Mouse (Mus musculus) ES-Bruce4 (cell line): ENCODE measurements around the gene Slc30a7. TPM values are rescaled to one million over a fixed set of nuclear protein-coding genes. Genes with fewer than 3 reads are reported as not detected.

Experiments
- H3K27ac ChIP-seq: 2 replicates; pipeline ENCODE4 v1.5.1; 2012; ENCODE audit warnings: low read length, inconsistent platforms; ENCODE audit not compliant: insufficient read depth
- H3K27me3 ChIP-seq: 2 replicates; pipeline ENCODE4 v1.6.1; 2012; ENCODE audit warnings: mild to moderate bottlenecking, low read length, inconsistent platforms; ENCODE audit not compliant: control insufficient read depth, poor library complexity, insufficient read depth, severe bottlenecking
- H3K36me3 ChIP-seq: 2 replicates; pipeline ENCODE4 v1.6.1; 2012; ENCODE audit warnings: inconsistent platforms, mild to moderate bottlenecking, low read length, moderate library complexity; ENCODE audit not compliant: control insufficient read depth, poor library complexity, insufficient read depth, severe bottlenecking
- H3K4me1 ChIP-seq: one replicate; pipeline ENCODE4 v1.8.1; 2011; ENCODE audit warnings: low read length; ENCODE audit not compliant: control insufficient read depth, insufficient read depth
- H3K4me3 ChIP-seq: 2 replicates; pipeline ENCODE4 v1.5.1; 2011; ENCODE audit warnings: low read depth, mild to moderate bottlenecking, low read length
- H3K9ac ChIP-seq: 2 replicates; pipeline ENCODE4 v1.6.1; 2012; ENCODE audit warnings: low read depth, mild to moderate bottlenecking, inconsistent platforms; ENCODE audit not compliant: poor library complexity, severe bottlenecking
- H3K9me3 ChIP-seq: replicated peaks from 2 replicates; pipeline ENCODE4 v1.6.1; 2012; ENCODE audit warnings: mild to moderate bottlenecking, low read length, inconsistent platforms; ENCODE audit not compliant: control insufficient read depth, poor library complexity, insufficient read depth, severe bottlenecking
- CTCF ChIP-seq: IDR thresholded peaks from one replicate; pipeline ENCODE4 v1.8.1; 2011; ENCODE audit warnings: low read depth, low read length
- EP300 ChIP-seq: IDR thresholded peaks from 2 replicates; pipeline ENCODE4 v1.6.1; 2011; ENCODE audit warnings: low read depth, low read length; ENCODE audit not compliant: insufficient read depth
- POLR2A ChIP-seq: IDR thresholded peaks from one replicate; pipeline ENCODE4 v1.8.1; 2011; ENCODE audit warnings: low read length; ENCODE audit not compliant: insufficient read depth
- polyA plus RNA-seq: library from polyadenylated mRNA; stranded (reverse); fragments of >200 nt; gene quantifications from 2 replicates; pipeline ENCODE4 v1.2.4, GENCODE M21; 2011; ENCODE audit warnings: low read depth; ENCODE audit not compliant: missing spikeins, insufficient read depth, insufficient read length

Slc30a7 gene
- polyA plus RNA-seq, 1 experiment, result 27.7 TPM

DNA sequence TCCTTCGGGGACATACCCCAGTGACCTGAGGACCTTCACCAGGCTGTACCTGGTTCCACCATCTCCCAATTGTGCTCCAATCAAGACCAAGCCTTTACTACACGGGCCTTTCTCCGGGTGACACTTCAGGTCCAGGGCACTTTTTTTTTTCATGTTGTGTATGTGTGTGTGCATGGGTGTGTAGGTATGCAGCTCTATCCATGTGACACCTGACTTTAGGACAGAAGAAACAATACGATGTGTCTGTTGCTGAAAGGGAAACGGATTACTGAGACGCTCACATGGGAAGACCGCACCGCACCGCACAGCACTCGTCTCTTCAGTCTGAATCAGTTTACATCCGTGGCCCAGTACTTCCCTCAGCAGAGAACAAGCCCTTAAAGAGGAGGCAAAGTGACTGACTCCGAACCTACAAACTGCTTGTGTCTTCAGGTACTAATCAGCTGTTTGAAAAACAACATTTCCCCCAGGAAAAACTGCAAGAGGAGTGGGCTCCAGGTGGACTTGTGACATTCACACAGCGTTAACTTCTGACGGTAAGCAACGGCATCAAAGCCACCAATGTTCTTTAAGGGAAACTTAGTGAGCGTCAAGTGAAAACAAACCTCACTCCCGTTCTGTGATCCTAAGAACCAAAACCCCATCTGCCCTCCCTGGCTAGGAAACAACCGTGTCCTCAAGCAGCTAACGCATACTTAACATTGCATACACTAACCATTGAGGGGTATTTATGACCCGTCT, 36.0 kb downstream of the Slc30a7 start:
- no peaks in the 10 kb centered on the region for H3K4me1 ChIP-seq
- H3K9ac ChIP-seq, result no peak overlapping the region
- no peaks in the 10 kb centered on the region for H3K9me3 ChIP-seq
- 0 out of 2 replicates have a peak, but pooled peaks cover 3% of the 10 kb centered on the region for H3K36me3 ChIP-seq
- no peaks in the 10 kb centered on the region for H3K27me3 ChIP-seq
- TF ChIP-seq CTCF (no peak), POLR2A (no peak), EP300 (no peak)
- H3K4me3 ChIP-seq, result no peak overlapping the region
- no peak overlapping the region for H3K27ac ChIP-seq

DNA sequence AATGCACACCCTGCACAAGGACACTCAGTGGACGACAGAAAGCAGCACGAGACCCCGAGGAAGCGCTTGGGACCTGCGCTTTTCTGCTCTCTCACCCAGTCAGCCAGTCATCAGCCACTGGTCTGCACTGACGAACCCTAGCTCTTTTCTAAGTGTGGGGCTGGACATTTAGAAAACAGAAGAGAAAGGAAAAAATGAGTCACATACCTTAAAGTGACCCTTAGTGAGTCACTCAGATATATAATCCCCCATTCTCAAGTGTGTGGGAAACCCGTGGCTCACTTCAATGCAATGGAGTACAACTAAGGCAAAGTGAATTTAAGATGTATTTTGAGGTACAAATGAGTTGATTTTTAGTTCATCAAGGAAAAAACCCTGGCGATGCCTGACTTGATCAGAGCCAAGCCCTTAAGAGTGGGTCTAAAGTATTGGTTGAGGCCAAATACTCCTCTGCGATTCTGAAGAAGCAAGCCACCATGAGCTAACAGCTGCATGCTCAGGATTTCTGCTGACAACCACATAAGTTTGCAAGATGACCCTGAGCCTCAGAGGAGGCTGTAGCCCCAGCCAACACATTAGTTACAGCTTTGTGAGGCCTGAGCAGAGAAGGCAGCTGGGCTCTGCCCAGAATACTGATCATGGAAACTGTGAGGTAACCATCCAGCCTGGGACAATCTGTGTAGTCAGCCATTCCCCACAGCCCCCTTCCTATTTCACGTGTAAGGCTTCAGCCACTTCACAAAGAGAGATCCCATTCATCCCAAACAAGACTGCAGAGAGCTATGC, 38.3 kb downstream of the Slc30a7 start:
- no peak overlapping the region for H3K9ac ChIP-seq
- H3K27ac ChIP-seq, result no peak overlapping the region
- H3K4me3 ChIP-seq, result no peak overlapping the region
- no peaks in the 10 kb centered on the region for H3K27me3 ChIP-seq
- H3K4me1 ChIP-seq, result no peaks in the 10 kb centered on the region
- H3K36me3 ChIP-seq, result no peaks in the 10 kb centered on the region
- no peak for TF ChIP-seq POLR2A
- TF ChIP-seq EP300, result no peak
- TF ChIP-seq CTCF, result no peak
- H3K9me3 ChIP-seq, result no peaks in the 10 kb centered on the region

DNA sequence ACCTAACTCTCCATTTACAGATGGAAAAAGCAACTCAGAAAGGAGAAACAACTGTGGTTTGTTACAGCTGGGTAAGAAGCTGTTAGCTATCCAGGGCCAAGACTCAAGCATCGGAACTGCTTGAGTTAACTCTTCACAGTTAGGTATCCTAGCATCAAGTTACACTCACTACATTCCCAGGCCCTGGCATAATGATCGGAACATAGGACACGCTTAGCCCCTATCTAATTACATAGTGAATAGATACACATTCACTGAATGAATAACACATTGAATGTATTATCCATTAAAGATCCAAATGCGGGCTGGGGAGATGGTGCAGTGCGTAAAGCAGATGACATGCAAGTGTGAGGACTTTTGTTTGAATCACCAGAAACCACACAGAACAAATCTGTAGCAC, 43.1 kb downstream of the Slc30a7 start:
- H3K4me1 ChIP-seq, result no peaks in the 10 kb centered on the region
- no peak overlapping the region for H3K27ac ChIP-seq
- no peak overlapping the region for H3K9ac ChIP-seq
- no peaks in the 10 kb centered on the region for H3K36me3 ChIP-seq
- H3K4me3 ChIP-seq, result no peak overlapping the region
- no peaks in the 10 kb centered on the region for H3K9me3 ChIP-seq
- TF ChIP-seq POLR2A, result no peak
- TF ChIP-seq EP300, result no peak
- no peak for TF ChIP-seq CTCF
- no peaks in the 10 kb centered on the region for H3K27me3 ChIP-seq

DNA sequence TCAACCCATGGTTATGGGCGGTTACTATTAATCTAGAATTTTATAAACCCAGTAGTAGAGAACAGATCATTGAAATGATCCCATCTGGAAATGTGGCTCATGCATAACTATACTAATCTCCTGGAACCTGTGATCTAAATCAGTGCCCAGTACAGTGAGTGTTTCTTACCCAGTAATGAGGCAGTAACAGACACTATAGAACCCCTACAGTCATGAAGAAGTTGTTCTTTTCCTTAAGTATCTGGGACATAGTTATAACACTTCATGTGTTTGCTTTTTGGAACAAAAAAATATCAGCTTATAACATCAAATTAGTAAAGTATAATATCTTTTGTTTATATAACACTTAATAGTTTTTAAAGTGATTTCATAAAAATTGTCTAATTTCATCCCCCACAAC, 43.6 kb downstream of the Slc30a7 start:
- Histone ChIP-seq H3K27me3 (no peaks in the 10 kb centered on the region), H3K36me3 (no peaks in the 10 kb centered on the region), H3K4me3 (no peak overlapping the region), H3K9me3 (no peaks in the 10 kb centered on the region), H3K9ac (no peak overlapping the region), H3K27ac (no peak overlapping the region), H3K4me1 (no peaks in the 10 kb centered on the region)
- TF ChIP-seq POLR2A (no peak), CTCF (no peak), EP300 (no peak)

DNA sequence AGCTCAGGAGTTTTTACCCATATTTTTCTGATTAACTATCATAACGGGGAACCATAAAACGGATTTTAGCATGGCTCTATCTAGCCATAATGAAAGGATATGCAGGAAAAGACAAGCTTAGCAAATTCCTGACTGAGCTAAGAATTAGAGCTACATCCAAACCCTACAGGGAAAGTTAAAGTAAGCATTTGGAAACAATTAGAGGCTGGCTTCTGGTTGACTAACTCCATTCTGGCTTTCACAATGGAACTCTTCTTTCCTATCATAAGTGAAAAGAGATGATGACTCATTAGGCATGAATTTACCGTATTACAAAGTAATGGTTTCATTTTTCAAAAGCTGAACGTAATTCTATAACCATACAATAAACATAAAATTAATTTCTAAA, 45.2 kb downstream of the Slc30a7 start:
- no peak overlapping the region for H3K9ac ChIP-seq
- no peaks in the 10 kb centered on the region for H3K9me3 ChIP-seq
- no peaks in the 10 kb centered on the region for H3K4me1 ChIP-seq
- no peaks in the 10 kb centered on the region for H3K36me3 ChIP-seq
- H3K27me3 ChIP-seq, result no peaks in the 10 kb centered on the region
- H3K4me3 ChIP-seq, result no peak overlapping the region
- no peak for TF ChIP-seq CTCF
- H3K27ac ChIP-seq, result no peak overlapping the region

DNA sequence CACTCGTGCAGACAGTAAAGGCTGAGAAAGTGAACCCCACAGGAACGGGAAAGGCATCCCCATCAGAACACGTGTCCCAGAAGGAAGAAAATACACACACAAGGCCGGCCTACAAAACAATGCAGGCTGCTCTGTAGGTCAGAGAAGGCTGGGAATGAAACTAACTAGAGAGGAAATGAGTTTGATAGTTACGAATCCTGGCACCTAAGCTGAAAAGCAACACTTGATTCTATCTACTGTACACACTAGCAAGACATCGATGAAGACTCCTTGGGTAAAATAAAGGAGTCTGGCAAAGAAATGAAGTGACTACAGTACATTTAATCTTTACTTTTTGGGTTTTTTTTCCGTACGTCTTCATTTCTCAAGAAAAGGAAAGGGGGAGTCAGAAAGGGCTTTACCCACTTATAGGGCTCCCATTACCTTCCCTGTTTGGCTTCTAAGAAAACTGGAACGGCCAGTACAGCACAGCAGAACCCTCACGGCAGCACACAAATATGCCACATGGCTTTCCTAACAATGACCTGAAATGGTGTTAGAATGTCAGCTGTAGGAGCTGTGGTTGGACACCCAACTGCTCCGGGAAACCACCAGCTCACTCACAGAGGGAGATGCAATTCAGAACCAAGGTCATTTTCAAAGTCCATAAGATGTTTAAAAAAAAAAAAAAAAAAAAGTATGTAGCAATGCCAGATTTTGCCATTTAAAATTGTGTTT, 45.7 kb downstream of the Slc30a7 start:
- H3K4me1 ChIP-seq, result no peaks in the 10 kb centered on the region
- no peak overlapping the region for H3K4me3 ChIP-seq
- no peak overlapping the region for H3K27ac ChIP-seq
- TF ChIP-seq POLR2A, result no peak
- no peak for TF ChIP-seq EP300
- H3K9ac ChIP-seq, result no peak overlapping the region
- no peaks in the 10 kb centered on the region for H3K36me3 ChIP-seq
- H3K27me3 ChIP-seq, result no peaks in the 10 kb centered on the region
- H3K9me3 ChIP-seq, result no peaks in the 10 kb centered on the region
